Mouse (Mus musculus) right cerebral cortex, postnatal 10 days (tissue): Measurements from ENCODE around the gene Ccdc194.

Experiments
- DNase-seq, 2 experiments: peaks; one replicate each; pipeline ENCODE4 v3.0.0; 2021; ENCODE audit warnings: low spot score in 2 of 2

The Ccdc194 gene

DNA sequence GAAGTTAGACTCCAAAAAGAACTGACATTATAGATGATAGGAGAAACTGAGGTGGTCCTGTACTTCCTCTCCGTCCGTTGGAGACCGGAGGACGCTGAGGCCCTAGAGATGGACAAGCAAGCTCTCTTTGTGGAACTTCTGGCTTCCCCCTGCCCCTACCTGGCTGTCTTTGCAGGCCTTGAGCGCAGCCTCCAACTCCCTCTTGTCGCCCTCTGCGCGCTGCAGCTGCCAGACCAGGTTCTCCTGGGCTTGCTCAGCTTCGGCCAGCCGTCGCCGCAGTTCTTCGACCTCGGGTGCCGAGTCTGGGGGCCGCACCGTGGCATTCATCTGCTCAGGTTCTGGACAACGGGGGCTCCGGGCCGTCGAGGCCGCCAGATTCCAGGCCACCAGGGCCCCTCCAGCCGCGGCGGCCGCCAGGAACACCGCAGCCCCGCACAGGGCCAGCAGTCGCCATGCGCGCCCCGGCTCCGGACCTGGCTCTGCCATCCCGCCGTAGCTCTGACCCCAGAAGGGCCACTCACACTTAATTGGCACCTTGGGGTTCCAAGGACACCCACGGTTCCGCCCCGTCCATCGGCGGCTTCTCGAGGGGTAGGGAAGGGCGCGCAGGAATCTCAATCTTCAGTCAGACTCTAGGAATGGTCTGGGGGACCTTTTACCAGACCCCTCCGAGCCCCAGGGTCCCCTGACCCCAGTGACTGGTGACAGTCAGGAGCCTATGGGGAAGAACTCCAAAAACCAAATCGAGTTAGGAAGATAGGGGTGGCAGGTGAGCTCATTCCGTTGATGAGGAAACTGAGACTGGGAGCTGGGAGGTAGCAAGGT lies at the start of gene Ccdc194:
Gene Ccdc194 (minus strand): TSS at position 486 of the 825 bp plus-strand sequence.
- DNase-seq: no peak

DNA sequence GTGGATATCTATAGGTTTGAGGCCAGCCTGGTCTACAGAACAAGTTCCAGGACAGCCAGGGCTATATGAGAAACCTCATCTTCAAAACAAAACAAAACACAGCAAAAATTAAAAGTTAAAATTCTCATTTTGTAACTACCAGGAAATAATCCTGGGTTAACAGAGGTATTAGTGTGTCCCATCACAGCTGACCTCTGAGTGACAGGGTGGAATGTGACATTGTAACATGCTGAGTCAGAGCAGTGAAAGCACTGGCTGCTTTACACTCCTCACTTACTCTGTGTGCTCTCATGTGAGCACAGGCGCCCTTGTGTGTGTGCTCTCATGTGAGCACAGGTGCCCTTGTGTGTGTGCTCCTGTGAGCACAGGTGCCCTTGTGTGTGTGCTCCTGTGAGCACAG lies 49.5 kb upstream of the Ccdc194 start:
- no peak for DNase-seq

DNA sequence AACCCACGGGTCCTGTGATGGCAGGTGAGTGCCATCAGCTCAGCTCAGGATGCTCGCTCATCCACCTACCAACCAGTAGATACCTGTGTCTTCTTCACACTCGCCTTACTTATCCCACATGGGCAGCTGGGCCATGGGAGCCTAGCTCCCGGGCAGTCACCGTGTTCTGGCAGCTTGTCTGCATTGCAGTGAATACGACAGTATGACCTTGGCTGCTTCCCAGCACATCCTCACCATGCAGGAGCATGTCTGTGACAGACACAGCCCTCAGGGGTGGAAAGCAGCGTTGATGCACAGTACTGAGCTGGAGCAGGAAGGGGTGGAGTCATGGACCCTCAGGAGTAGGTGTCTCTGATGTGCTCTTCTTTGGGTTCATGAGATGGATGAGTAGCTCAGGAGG lies 48.9 kb upstream of the Ccdc194 start:
- no peak for DNase-seq

DNA sequence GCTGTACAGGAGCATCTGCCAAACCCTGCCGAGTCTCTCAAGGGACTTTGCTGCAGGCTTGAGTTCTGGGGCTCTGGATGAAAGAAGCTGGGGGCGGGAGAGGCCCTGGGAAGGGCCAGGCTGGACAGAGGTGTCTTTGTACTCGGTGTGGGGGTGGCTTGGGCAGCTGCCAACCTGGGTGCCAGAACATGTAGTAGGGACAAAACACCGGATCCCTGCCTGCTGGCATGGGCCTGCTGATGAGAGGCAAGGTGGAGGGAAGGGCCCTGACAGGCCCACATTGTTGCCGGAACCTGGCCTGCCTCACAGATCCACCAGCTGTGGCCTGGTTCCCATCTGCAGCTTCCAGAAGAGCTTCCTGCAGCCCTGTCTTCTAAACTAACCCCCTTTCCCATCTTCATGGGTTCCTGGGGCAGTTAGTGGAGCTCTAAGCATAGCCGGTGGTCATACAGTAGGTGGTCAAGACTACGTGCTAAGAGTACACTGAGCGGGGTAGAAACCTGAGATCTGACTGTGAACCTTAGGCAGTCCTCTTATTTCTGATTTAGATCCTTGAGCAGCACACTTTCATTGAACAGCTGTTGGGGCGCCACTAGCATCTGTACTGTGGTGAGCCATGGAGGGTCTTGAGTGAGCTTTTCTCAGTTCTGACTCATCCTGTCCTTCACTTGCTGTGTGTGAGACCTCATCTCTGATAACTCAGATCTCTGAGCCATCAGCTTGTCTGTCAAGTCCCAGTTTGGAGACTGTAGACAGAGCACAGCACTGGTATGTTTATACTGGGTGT lies 47.5 kb upstream of the Ccdc194 start:
- DNase-seq: peak; percentile 94 to 95

DNA sequence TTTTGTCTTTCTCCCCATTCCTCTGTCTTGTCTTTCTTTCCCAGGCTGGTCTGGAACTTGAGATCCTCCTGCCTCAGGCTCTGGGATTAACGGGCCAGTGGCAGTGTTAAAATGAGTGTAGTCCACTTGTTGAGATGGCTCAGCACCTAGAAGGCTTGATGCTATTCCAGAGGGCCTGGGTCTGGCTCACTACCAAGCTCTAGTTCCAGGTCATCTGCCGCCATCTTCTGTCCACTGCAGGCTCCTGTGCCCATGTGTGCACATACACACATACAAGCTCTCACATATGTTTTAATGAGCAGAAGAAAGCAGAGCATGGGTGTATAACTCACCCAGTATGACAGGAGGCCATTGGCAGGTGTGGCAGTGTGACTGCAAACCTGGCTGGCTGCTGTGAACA lies 46.6 kb upstream of the Ccdc194 start:
- DNase-seq: no peak

DNA sequence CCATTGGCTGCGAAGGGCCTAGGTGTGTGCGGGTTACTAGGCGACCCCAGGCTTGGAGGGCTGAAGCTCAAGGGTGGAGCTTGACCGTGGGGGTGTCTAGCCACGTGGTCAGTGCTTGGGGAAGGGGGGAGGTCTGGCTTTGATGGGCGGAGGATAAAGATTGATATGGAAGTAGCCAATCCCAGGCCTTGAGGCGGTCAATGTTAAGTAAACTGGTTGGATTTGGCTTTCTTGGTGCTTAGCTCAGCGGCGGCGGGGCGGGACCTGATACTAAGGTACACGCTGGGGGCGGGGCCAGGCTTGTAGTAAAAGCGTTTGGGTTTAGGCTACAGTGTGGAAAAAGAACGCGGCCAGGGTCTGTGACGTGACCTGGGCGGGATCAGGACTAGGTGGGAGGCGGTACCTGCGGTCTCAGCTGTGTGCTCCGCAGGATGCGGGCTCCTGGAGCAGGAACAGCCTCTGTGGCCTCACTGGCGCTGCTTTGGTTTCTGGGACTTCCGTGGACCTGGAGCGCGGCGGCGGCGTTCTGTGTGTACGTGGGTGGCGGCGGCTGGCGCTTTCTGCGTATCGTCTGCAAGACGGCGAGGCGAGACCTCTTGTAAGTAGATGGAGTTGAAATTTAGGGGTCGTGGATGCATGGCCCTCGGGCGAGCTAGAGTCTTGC lies 44.9 kb upstream of the Ccdc194 start:
- DNase-seq: peak; percentile 97 to 99

DNA sequence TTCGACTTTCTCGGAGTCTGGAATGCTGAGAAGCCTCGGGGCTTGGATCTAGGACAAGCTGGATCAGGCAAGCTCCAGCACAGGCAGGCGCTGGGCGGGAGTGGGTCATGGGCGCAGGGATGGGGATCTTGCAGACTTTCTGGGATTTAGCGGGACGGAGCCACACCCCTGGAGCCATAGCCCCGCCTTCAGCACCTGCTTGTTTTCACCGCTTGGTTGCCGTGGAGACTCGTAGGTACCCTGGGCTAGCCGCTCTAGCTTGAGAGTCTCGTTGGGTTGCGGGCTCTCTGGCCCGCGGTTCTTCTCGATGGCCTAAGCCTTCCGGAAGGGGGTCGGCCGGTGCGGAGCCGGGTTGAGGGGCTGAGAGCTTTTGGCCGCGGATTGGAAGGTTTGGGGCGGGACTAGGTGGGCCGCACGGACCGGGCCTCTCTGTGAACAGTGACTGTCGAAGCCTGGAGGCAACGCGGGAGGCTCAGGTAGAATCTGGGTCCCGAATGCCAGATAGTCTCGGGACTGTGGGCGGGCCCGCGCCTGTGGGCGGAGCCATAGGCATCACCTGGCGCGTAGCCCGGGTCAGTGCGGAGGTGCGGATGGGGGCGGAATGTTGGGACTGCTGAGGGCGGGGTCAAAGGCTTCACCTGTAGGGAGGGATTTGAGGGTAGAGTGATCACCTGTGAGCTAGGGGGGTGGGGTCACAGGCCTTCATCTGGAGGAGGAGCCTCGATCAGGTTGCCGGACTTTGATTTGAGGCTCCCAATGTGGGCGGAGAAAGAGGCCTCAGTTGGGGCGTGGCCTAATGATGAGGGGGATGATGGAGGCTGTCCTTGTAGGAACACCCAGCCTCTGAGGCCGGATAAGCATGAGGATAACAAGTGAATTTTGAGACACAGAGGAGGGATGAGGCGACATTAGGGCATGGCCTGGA lies 44.1 kb upstream of the Ccdc194 start:
- DNase-seq: peak; percentile 93 to 95

DNA sequence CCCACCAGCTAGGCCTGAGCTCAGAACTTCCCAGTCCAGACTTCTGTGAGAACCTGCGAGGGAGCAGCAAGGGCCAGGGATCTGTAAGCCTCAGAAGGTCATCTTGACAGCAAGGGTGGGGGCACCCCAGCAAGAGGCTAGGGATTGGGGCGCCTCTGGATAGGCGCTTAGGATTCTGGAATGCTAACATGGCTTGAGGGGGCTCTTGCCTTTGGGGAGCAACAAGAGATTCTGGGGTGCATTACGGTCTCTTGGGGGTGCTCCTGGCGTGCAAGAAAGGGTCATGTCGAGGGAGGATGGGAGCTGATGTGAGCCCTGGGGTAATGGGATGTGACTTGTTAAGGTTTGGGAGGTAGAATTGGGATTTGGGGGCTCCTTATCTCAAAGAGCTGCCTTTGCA lies 43.4 kb upstream of the Ccdc194 start:
- DNase-seq: no peak

DNA sequence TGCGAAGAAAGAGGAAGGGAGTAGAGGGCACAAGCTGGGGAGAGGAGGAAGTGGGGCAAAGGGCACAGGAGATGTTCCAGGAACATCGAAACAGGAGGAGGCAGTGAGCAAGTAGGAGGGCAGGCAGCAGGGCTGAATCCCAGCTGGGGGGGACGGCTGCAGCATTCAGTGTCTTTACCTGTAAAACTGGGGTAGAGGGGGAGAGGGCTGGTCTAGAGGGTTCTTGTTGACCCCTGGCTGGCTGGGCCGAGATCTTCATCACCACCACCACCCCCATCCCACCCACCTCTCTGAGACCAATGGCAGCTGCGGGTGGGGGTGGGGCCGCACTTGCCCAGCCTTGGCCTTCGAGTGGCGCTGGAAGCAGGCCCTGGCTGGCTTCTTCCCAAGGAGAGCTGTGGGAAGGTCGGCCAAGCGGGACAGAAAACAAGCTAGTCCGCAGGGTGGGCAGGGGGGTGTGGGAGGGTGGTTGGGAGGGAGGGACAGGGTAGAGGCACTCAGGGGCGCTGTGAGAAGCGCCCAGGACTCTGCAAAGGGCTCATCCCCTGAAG lies 43.0 kb upstream of the Ccdc194 start, which contains the start of gene Slc27a1:
Gene Slc27a1 (plus strand): TSS at position 496 of the 551 bp plus-strand sequence.
- DNase-seq: peak; percentile 87 to 89

DNA sequence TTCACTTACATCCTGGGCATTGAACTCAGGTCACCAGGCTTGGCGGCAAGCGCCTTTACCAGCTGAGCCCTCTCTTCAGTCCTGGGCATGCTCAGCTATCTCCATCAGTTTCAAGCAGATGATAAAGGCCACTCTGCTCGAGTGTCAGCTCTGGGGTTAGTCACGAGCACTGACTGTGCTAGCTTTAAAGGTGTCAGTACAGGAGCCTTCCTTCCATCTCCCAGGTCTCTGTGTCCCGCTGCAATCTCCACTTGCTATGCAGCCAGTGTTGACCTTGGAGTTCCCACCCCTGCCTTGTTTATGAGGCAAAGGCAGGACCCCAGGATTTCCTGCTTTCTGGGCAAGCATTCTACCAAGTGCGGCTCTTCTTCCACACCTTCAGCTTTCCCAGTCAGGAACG lies 42.1 kb upstream of the Ccdc194 start:
- no peak for DNase-seq

DNA sequence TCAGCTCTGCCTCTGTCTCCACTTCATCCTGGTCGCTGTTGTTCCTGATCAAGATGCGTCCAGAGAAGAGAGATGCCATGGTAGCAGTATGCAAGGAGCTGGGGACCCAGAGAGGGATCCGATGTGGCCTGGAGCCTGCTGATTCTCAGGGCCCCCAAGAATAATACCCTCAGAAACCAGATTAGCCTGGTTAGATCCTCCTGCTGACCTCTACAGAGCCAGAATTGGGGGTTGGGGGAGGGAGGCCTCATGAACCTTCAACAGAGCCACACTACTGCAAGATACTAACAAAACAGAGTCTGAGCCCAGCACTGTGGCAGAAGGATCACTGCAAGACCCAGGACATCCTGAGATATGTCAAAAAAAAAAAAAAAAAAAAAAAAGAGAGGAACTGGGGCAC lies 41.0 kb upstream of the Ccdc194 start, which contains the start of gene Nxnl1:
Gene Nxnl1 (minus strand): TSS at position 101 of the 400 bp plus-strand sequence.
- DNase-seq: no peak

DNA sequence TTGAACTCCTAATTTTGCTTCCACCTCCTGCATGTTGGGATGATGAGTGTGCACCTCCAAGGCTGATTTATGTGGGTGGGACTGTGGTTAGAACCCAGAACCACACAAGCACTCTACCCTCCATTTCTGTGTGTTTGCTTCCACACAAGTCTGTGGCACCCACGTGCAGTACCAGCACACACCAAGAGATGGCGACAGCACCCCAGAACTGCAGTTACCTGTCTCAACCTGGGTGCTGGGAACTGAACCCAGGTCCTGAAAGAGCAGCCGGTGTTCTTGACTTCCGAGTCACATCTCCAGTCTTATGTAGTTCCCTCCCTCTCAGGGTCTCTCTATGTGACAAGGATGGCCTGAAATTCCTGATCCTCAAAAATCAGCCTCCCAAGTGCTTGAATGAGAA lies 38.5 kb upstream of the Ccdc194 start:
- no peak for DNase-seq

DNA sequence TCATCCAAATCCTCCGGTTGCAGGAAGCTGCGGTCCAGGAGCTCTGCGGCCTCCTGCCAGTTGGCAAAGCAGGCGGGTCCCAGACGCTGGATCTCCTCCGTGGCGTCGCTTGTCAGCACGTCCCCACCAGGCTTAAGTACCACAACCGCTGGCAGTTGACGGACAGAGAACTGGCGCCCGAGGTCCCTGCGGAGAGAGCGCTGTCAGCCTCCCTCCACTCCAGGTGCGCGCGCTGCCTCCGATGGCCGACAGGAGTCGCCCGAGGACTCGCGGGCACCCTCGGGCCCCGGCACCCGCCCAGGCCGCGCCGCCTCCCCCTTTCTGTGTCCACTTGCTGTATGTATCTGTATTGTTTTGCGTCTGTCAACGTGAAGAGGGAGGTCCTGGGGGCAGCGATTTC lies 37.2 kb upstream of the Ccdc194 start:
- DNase-seq: peak; percentile 55 to 77

DNA sequence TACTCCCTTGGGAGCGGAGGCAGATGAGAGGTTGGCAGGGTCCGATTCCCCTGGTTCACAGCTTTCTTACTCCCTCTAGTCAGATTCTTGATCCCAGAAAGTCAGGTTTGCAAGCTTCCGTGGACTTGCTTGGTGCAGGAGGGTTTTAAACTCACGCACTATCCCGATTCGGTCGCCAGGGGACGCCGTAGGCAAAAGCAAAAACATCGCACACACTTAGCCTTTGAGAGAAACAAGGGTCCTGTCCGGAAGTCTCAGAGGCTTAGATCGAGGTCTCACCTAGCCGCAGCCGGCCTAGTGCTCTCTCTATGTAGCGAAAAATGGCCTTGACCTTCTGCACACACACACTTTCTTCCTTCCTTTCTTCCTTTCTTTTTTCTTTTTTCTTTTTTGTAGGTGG lies 35.9 kb upstream of the Ccdc194 start:
- peak in 1 of 2 experiments; percentile 63 for DNase-seq

DNA sequence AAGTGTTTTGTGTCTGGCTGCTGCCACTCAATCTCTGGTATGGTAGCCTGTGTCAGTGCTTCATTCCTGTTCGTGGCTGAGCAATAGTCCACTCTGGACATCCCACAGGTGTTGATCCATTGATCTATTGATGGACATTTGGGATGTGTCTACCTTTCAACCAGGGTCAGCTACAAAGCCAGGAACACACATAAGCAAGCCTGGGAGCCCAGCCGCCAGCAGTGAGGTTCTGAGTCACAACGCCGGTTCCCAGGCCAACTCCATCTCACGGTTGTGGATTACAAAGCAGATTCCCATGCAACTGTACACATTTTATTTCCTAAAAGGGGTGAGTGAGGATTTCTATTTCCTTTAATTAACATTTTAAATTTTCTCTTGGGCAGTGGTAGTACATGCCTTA lies 35.3 kb upstream of the Ccdc194 start:
- DNase-seq: no peak

DNA sequence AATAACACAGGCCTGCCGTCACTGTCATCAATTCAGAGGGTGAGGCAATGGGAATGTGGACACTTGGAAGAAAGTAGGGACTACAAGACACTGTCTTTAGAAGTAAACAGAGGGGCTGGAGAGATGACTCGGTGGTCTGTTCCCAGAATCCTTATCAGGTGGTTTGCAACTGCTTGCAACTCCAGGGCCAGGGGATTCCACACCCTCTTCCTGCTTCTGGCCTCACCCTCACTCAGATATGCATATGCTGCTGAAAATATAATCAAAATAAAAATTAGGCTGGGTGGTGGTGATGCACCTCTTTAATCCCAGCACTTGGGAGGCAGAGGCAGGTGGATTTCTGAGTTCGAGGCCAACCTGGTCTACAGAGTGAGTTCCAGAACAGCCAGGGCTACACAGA lies 34.6 kb upstream of the Ccdc194 start:
- DNase-seq: no peak

DNA sequence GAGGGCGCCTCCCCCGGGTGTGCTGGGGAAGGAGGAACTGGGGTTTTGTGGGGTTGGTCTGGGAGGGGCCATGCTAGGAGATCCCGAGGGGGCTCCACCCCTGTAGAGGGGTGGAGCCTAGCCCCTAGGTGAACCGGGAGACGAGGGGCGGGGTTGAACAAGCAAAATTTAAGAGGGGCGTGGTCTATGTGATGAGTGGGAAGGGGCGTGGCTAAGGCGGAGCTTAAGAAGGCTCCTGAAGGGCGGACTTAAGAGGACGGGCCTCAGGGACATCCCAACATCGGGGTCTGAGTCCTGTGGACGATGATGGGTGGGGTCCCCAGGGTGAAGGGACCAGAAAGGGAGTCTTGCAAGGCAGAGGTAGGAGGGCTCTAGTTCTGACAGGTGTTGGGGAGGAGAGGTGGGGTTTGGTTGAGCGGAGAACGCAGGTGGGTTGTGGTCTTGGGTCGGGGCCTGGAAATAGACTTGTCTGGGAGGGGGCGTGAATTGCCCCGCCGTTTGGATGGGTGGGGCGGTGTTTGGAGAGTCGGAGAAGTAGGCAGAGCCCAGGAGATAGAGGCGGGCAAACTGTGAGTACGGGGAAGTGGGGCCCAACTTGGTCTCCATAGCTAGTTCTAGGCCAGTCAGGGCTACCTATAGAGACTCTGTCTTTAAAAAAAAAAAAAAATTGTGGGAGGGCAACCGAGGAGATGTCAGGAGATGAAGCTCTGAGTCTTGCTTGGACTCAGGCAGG lies 33.6 kb upstream of the Ccdc194 start:
- DNase-seq: no peak

DNA sequence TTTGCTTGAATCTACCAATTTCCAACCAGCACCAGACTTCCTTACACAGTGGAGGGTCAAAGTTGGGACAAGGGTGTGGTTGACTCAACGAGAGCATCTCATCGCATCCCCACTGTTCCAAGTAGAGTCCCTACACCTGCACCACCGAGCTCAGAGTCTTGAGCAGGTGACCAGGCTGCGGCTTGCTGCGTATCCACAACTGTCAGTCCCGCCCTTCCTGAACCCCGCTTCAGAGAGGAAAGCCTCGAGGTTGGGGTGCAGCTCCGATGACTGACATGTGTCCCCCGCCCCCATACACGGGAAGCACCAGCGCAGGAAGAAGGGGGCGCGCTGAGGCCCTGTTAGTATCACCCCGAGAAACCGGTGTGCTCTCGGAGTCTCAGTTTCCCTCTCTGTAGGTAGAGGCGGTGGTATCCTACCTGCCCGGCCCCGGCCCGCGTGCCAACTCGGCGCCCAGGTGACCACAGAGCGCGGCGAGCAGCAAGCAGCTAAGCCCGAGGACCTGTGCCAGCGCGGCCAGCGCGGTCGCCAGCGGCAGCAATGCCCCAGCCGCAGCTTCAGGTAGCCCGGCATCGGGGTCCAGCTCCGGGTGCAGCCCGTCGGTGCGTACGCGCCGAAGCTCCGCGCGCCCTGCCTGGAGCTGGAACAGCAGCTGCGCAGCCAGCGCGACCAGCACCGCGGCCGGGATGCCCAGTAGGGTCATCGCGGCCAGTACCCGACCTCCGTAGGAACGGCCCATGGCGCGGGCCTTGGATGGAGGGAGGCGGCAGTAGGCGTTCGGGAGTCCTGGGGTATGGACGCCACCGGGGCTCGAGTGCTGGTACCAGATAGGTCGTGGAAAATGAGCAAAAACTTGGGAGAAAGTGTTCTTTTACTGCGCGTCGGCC lies 32.8 kb upstream of the Ccdc194 start, which contains the start of gene Tmem221:
Gene Tmem221 (minus strand): TSS at position 801 of the 887 bp plus-strand sequence.
- DNase-seq: no peak

DNA sequence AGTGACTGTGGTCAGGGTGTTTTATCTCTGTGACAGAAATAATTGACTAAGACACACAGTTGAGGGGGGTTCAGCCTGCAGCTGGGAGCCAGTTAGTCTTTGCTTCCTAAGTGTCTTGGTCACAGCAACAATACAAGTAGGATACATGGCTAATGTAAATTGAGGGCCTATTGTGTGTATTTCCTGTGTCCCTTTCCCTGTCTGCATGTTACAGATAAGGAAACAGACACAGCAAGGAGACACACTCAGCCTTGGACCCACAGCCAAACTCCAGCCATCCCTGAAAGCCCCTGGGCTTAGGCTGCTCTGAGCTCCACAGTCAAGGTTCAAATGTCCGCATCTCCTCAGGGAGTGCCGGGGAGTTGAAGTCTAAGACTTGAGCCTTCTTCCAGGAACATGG lies 29.1 kb upstream of the Ccdc194 start:
- DNase-seq: no peak
